Mouse (Mus musculus) cerebral cortex, adult 2 months (tissue): ENCODE results near the gene Cpa1.

ENCODE experiments used
- WGBS: fragments of 180-500 bp; shearing (Covaris S2); methylation state at CpG from one replicate; pipeline ENCODE4 v1.1.7; 2018; 5-methylcytosine and 5-hydroxymethylcytosine counted together

Gene Cpa1

DNA sequence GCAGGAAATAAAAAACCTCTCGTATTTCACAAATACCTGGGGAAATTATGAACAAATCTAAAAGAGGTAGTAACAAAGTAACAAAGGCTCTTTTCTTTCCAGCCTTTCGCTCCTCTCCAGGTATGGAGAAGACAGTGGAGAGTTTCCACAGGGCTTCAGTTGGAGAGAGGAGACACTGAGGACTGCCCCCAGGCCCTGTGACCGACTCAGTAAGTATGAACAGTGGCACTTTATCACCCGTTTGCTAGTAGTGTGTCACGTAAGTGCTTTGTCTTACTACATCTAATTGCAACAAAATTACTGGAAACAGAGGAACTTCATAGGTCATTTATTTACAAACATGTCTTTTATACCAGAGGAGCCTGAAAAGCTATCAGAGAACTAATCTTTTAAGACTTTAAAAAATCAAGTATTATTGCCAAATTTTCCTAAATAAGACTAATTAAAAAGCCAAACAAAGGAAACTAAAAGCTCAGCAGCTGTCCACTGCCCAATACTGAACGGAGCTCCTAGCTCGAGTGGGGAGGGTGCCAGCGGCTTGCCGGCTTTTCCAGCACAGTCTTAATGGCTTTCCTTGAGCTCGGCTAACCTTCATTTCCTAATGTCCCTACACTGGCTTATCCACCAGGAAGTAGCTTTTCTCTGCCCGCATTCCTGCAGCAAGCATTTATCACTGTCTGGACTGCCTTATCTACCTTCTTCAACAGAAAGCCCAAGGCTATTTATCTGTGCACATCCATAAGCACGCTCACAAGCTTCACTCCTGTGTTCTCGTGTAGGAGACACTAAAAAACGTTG, 34.9 kb downstream of the Cpa1 start:
- WGBS: 43% methylated on average over 14 of the region's 14 CpGs

DNA sequence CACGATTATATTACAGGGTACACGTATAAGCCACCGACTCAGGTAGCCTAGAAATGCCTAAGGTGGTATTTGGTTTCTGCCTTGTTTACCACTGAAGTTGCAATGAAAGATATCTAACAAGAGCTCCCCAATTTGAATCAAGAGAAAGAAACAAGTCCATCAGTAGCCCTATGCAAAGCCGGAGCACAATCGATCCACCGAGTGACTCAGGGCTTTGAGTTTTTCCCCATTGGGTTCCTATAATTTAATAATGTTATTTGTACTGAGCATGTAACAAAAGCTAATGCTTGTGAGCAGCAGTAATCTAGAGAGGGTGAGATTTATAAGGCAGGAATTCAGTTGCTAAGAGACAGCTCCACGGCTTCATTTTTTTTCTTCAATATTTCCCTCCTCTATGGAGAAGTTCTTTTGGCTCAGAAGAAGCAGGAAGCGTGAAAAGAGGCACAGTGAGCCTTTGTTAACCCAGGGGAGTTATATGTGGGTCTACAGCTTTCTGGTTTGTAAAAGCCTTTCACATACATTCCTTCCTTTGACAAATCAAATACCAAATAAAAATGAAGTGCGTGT, 35.8 kb downstream of the Cpa1 start:
- 23% methylated on average over 9 of the region's 9 CpGs for WGBS

- 13% methylated on average over 11 of the region's 11 CpGs for WGBS
Observed at GRCm38 (mm10) chr6:30675281-30675771, 36.3 kb downstream of the Cpa1 start.

- 92% methylated on average over 6 of the region's 6 CpGs for WGBS
Observed at GRCm38 (mm10) chr6:30676506-30676905, 37.5 kb downstream of the Cpa1 start.

- 95% methylated on average over 9 of the region's 9 CpGs for WGBS
Observed at GRCm38 (mm10) chr6:30677591-30677990, 38.6 kb downstream of the Cpa1 start.

GRCm38 (mm10) chr6:30678482-30678881, 39.5 kb downstream of the Cpa1 start:
- 72% methylated on average over 6 of the region's 6 CpGs for WGBS

- 85% methylated on average over 5 of the region's 5 CpGs for WGBS
Observed at GRCm38 (mm10) chr6:30679567-30679966, 40.5 kb downstream of the Cpa1 start.

GRCm38 (mm10) chr6:30680442-30680841, 41.4 kb downstream of the Cpa1 start:
- WGBS: 92% methylated on average over 7 of the region's 7 CpGs

GRCm38 (mm10) chr6:30681935-30682900, 43.2 kb downstream of the Cpa1 start:
- 60% methylated on average over 13 of the region's 13 CpGs for WGBS

GRCm38 (mm10) chr6:30684570-30684969, 45.6 kb downstream of the Cpa1 start:
- WGBS: 95% methylated on average over 1 of the region's 1 CpGs

DNA sequence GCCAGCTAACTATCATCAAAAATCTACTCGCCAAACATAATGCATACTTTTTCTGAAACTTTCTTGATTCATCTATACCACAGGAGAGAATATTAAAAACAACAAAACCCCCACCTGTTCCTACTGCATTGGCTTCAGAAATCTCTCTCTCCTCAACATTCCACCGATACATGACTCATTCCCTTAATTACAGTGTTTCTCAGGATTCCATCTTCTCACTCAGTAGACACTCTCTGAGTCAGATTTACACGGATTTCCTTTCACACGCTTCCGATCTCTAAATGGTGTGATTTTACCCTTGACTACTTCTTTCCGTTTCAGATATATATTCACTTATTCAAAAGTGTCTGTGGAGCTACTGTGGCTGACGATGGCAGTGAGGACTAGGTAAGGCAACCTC, 48.2 kb downstream of the Cpa1 start:
- WGBS: 65% methylated on average over 7 of the region's 7 CpGs

DNA sequence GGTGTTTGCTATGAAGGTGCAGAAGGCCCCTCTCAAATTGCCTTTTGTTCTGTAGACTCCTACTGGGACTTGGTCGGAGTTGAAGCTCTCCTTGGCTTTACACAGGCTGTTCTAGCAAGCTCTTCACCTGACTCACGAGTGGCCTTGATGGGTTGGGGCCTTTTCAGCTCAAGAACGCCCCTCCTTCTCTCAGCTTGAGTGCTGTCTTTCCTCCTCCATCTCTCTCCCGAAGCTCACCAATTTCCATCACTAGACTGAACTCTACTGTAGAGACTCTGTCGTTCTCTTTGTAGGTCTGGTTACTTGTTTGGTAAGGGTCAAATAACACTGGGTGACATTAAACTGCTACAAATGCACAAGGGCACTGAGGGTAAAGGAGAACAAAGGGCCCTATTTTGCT, 53.8 kb downstream of the Cpa1 start:
- WGBS: 69% methylated on average over 5 of the region's 5 CpGs

DNA sequence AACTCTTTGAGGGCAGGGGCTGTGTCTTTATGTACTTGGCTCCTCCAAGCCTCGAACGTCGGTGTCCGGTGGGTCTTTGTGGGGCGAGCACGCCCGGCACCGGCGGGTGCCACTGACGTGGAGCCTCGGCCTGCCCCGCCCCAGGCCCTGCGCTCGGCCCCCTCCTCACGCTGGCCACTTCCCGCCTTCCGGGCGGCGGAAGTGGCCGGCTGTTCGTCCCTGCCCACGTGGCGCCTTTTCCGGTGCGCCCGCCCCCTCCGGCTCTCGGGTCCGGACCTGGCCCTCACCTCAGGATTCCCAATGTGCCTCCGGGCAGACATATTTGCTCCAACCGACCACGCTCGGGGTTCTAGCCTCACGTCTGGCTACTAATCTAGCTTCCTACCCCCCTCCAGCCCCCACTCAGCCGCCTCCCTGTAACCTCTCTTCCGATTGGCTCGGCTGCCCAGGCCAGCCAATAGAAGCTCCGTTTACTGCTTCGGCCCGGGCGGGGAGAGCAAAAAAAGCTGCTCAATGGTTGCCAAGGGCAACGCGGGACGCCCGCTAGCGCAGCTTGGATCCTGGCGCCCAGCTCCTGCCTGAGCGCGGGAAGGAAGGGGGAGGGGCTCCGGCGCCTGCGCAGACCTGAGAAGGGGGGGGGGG, 54.5 kb downstream of the Cpa1 start, which contains the start of gene Cep41:
TSS of gene Cep41 (minus strand) at position 400 of the 642 bp plus-strand sequence.
- WGBS: under 1% methylated on average over 52 of the region's 52 CpGs

- WGBS: 13% methylated on average over 6 of the region's 6 CpGs
Observed at GRCm38 (mm10) chr6:30694209-30694608, 55.2 kb downstream of the Cpa1 start.
